Mouse (Mus musculus): Measurements from ENCODE around the gene Neu1.

DNA sequence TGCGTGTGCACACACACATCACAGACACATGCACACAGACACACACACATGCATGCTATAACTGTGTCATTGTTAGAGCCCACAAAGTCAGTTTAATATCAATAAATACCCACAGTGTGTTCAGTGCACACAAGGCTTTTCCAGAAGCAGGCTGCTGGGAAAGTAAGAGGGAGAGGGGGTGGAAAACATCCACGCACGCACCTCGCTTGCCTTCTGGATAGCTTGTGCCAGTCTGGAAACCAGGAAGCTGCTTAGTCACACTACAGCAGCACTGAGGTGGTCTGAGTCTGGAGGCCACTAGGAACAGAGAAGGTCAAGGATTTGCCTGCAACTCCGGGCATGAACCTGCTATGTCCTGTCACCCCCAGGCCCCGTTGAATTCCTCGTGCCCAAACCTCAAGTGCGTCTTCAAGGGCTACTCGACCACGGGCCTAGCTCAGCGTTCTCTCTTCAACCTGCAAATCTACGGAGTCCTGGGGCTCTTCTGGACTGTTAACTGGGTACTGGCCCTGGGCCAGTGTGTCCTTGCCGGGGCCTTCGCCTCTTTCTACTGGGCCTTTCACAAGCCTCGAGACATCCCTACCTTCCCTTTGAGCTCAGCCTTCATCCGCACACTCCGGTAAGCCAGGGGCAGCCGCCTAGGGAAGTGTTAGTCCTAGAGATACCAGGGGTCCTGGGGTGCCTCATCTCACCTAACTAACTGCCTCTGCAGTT is 3.6 kb upstream of the Neu1 start:
- TF ChIP-seq CTCF (IDR thresholded peaks at IDR 0.05; ENCODE audit: low read depth, low read length) (no peak), POLR2AphosphoS5 (IDR thresholded peaks at IDR 0.05; ENCODE audit: insufficient replicate concordance, low read depth, low read length) (no peak), GATA1 (IDR thresholded peaks at IDR 0.05; ENCODE audit: borderline replicate concordance, low read length) (no peak)
